Mouse (Mus musculus): ENCODE results near the gene Gkn3.

The Gkn3 gene

GRCm38 (mm10) chr6:87350829-87351228, 37.9 kb downstream of the Gkn3 start, which contains the start of gene Gkn1:
TSS of gene Gkn1 (minus strand) at chr6:87350942.
- no peak for DNase-seq

DNA sequence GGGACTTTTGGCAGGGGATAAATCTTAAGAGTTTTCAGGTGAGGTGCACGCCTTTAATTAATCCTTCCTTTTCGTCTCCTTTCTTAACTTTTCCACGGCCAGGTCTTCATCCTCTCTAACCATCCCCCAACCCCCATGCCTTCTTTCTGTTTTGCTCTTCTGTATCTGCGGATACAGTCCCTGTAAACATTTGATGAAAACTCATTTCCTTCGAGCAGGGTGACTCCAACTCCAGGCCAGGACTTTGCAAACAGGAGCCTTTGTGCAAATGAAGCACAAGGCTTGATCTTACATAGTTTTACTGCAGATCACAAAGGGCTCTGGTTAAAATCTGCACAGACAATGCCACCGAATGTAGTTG, 52.8 kb downstream of the Gkn3 start:
- DNase-seq = peak in 1 of 2 experiments; percentile 42

DNA sequence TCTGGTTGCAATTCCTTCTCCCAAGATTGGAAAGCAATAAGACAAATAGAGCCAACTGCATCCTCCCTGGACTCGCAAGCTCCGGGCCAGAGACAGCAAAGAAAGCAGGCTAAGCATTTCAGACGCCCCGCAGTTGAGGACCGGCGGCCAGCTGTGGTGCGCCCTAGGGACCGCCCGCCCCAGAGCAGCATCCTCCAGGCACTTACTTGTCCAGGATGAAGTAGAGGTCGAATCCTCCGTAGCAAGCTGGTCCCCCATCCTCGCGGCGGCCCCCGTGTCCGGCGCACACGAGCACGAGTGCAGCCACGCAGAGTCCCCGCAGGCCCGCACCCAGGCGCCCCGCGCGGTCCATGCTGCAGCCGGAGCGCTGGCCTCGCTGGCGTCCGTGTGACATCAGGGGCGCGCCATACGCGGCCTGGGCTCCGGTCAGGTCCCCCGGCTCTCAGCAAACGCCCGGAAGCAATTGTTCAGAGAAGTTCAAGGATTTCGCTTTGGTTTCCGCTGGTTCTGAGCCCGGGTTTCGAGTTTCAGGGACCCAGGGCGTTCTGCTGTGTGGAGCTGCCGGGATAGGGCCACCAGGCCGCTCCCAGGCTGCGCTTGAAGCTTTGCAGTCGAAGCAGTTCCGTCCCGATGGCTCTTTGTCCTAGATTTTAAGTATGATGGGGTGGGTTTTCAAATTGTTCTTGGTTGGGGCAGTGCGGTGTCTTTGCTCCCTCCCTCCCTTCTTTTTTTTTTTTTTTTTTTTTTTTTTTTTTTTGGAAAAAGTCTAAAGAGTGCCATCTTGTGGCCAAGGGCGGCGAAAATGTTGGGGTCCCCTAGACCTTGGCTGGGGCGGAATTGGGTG, 53.4 kb downstream of the Gkn3 start, which contains the start of gene Antxr1:
Gene Antxr1, minus strand, starts transcription at position 731 of the 844 bp plus-strand sequence.
- DNase-seq = peak; percentile 76 to 82

DNA sequence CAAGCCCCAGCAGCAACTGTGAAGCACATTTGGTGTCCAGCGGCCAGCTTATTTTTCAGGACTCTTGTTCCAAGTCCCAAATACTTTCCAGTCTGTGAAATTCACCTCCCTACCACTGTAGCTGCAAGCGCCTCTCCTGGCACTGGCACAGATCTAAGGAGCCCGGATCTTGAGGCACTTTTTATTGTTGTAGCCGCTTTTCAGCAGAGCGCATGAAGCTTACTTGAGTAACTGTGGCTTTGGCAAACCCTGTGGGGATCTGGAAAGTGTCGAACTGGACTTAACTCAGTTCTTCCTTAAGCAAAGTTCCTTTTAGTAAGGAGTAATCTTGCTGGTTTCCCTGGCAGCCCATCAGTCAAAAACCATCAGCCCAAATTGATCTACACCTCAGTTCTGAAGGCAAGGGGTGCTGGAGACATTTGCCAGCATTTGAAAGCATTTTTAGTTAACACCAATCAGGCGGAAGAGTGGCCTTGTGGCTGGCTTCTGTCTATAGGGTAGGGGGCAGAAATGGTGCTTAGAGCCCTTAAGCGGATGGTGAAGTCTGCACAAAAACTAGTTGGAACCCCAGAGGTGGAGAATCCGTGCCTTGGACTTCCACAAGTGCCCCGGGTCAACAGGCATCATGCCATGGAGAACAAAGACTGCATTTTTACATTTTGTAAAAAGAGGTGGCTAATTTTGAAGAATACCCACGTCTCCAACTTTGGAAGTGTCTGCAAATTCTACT, 54.2 kb downstream of the Gkn3 start:
- DNase-seq = peak; percentile 60 to 73

All from lung, postnatal 4 days (tissue).